Mouse (Mus musculus) heart, adult 2 months (tissue): ENCODE measurements around the gene Efcab6. TPM values are rescaled to one million over a fixed set of nuclear protein-coding genes. Genes with fewer than 3 reads are reported as not detected.

Experiments
- DNase-seq, 2 experiments: peaks; one replicate each; pipeline ENCODE4 v3.0.0; 2021
- H3K27ac ChIP-seq: fragments of 200-600 bp; 2 replicates; pipeline ENCODE4 v1.8.1; 2022
- H3K27me3 ChIP-seq: fragments of 200-500 bp; 2 replicates; pipeline ENCODE4 v1.6.1; 2012; ENCODE audit warnings: mild to moderate bottlenecking, low read length, inconsistent platforms, mixed read lengths; ENCODE audit not compliant: control insufficient read depth, insufficient read depth
- H3K36me3 ChIP-seq: fragments of 200-500 bp; 2 replicates; pipeline ENCODE4 v1.6.1; 2012; ENCODE audit warnings: low read length, inconsistent platforms; ENCODE audit not compliant: control insufficient read depth, insufficient read depth
- H3K4me1 ChIP-seq: fragments of 200-500 bp; 2 replicates; pipeline ENCODE4 v1.6.1; 2011; ENCODE audit warnings: low read length; ENCODE audit not compliant: control insufficient read depth, insufficient read depth
- H3K4me3 ChIP-seq: fragments of 200-600 bp; 2 replicates; pipeline ENCODE4 v1.8.1; 2022
- H3K79me2 ChIP-seq: fragments of 200-500 bp; replicated peaks from 2 replicates; pipeline ENCODE4 v1.6.1; 2012; ENCODE audit warnings: mild to moderate bottlenecking, inconsistent platforms, low read length, moderate library complexity, mixed read lengths; ENCODE audit not compliant: control insufficient read depth, insufficient read depth
- H3K9ac ChIP-seq: fragments of 200-500 bp; 2 replicates; pipeline ENCODE4 v1.6.1; 2012; ENCODE audit warnings: low read depth, mild to moderate bottlenecking, control low read depth, inconsistent platforms, low read length, mixed read lengths
- CTCF ChIP-seq: fragments of 200-600 bp; IDR thresholded peaks from 2 replicates; pipeline ENCODE4 v1.8.1; 2022; ENCODE audit warnings: antibody characterized with exemption, mild to moderate bottlenecking, moderate library complexity
- EP300 ChIP-seq: fragments of 200-500 bp; IDR thresholded peaks from 2 replicates; pipeline ENCODE4 v1.6.1; 2011; ENCODE audit warnings: low read depth, low read length, control low read depth; ENCODE audit not compliant: insufficient read depth
- POLR2A ChIP-seq: fragments of 200-500 bp; IDR thresholded peaks from 2 replicates; pipeline ENCODE4 v1.6.1; 2011; ENCODE audit warnings: mild to moderate bottlenecking, low read depth, low read length, control low read depth; ENCODE audit not compliant: insufficient read depth
- WGBS: fragments of 180-500 bp; shearing (Covaris S2); methylation state at CpG from one replicate; pipeline ENCODE4 v1.1.7; 2018; 5-methylcytosine and 5-hydroxymethylcytosine counted together
- intact Hi-C: fragments of 180-260 bp; cut with DNase I; formaldehyde crosslinking; loops from one replicate; pipeline ENCODE4 v1.15.1; 2025
- polyA plus RNA-seq: library from polyadenylated mRNA; depleted of rRNA; stranded (reverse); fragments of >200 nt; gene quantifications from 2 replicates; pipeline ENCODE4 v1.2.3, GENCODE M21; 2012
- total RNA-seq, 2 experiments: library from RNA; stranded (reverse); gene quantifications; 2 replicates each; pipeline ENCODE4 v1.2.3; 2021

Gene Efcab6
- total and polyA plus RNA-seq, 3 experiments, result 0.18 TPM; not detected in 2

- intact Hi-C loops, result no loop called here
- 10% methylated on average over 16 of the region's 16 CpGs for WGBS
- no peak for DNase-seq
- no peak for TF ChIP-seq EP300
- TF ChIP-seq POLR2A, result no peak
- no peak for TF ChIP-seq CTCF
- Histone ChIP-seq H3K27ac (no peak overlapping the region), H3K4me1 (no peaks in the 10 kb centered on the region), H3K9ac (no peak overlapping the region), H3K79me2 (no peaks in the 10 kb centered on the region), H3K27me3 (peaks cover 10% of the 10 kb centered on the region; the same call in 1 of the 2 replicates), H3K36me3 (no peaks in the 10 kb centered on the region), H3K4me3 (no peak overlapping the region)
Observed at GRCm38 (mm10) chr15:84069455-84070050, 4.4 kb upstream of the Efcab6 start.

- H3K27ac ChIP-seq, result no peak overlapping the region
- 70% methylated on average over 4 of the region's 4 CpGs for WGBS
- DNase-seq, result no peak
- peaks cover 10% of the 10 kb centered on the region; the same call in 1 of the 2 replicates for H3K27me3 ChIP-seq
- H3K36me3 ChIP-seq, result no peaks in the 10 kb centered on the region
- 0 out of 2 replicates have a peak, but pooled peaks have one; percentile 14 for TF ChIP-seq CTCF
- no peak for TF ChIP-seq EP300
- no peak overlapping the region for H3K9ac ChIP-seq
- no peak overlapping the region for H3K4me3 ChIP-seq
- no peaks in the 10 kb centered on the region for H3K79me2 ChIP-seq
- no peaks in the 10 kb centered on the region for H3K4me1 ChIP-seq
- intact Hi-C loops, result no loop called here
Observed at GRCm38 (mm10) chr15:84065701-84066100, 522 bp upstream of the Efcab6 start.

DNA sequence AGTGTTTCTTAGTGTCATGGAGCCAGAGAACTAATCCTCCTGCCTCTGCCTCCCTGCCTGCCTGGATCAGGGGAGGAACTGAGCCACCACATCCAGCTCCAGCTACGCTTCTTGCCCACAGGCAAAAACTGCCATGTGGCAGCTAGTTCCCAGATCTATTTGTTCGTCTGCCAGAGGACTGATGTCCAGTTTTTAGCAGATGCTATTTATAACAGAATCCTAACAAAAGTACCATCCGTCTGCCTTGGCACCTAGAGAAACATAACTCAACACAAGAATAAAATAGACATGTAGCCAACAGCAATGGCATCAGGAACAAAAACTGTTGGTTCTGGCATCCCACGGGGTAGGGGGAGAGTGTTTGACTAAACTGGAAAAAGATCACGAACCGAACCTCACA, 6.3 kb downstream of the Efcab6 start:
- Histone ChIP-seq H3K36me3 (no peaks in the 10 kb centered on the region), H3K79me2 (no peaks in the 10 kb centered on the region), H3K27me3 (no peaks in the 10 kb centered on the region), H3K4me1 (no peaks in the 10 kb centered on the region), H3K27ac (no peak overlapping the region), H3K4me3 (no peak overlapping the region), H3K9ac (no peak overlapping the region)
- no peak for TF ChIP-seq POLR2A
- no peak for TF ChIP-seq CTCF
- no peak for TF ChIP-seq EP300
- DNase-seq, result no peak
- intact Hi-C loops, result loop anchor here (10.0 kb wide), 2 partner anchors 394 to 424 kb away; no protein-coding TSS in a partner anchor
- 62% methylated on average over 6 of the region's 6 CpGs for WGBS

- no peak for DNase-seq
- Histone ChIP-seq H3K9ac (no peak overlapping the region), H3K27me3 (no peaks in the 10 kb centered on the region), H3K79me2 (no peaks in the 10 kb centered on the region), H3K4me3 (no peak overlapping the region), H3K36me3 (no peaks in the 10 kb centered on the region), H3K27ac (no peak overlapping the region), H3K4me1 (no peaks in the 10 kb centered on the region)
- intact Hi-C loops, result loop anchor here (10.0 kb wide), 2 partner anchors 391 to 421 kb away; no protein-coding TSS in a partner anchor
- 54% methylated on average over 5 of the region's 5 CpGs for WGBS
- TF ChIP-seq CTCF (peak; percentile 27), EP300 (no peak), POLR2A (no peak)
Observed at GRCm38 (mm10) chr15:84056083-84056482, 9.1 kb downstream of the Efcab6 start.

DNA sequence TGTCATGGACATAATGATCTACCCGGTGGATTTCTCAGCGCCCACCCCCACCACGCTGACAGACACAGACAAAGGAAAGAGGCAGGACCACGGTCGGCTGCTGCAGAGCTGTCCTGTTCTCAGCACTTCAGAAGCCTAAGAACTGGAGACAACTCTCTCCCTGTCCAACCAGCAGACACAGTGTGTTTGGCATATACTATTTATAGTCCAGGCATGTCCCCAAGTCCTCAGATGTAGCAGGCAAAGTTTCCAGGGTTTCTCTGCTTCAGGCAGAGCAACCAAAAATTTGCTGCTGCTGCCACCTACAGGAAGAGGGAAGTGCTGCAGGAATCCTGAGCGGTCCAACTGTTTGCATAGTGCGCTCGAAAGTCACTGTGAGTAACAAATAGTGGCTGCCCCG, 11.3 kb downstream of the Efcab6 start:
- Histone ChIP-seq H3K4me3 (no peak overlapping the region), H3K36me3 (no peaks in the 10 kb centered on the region), H3K9ac (no peak overlapping the region), H3K27me3 (no peaks in the 10 kb centered on the region), H3K4me1 (no peaks in the 10 kb centered on the region), H3K27ac (no peak overlapping the region), H3K79me2 (no peaks in the 10 kb centered on the region)
- intact Hi-C loops, result loop anchor here (1.0 to 10.0 kb wide), 4 partner anchors 197 to 419 kb away; no protein-coding TSS in a partner anchor
- 27% methylated on average over 9 of the region's 9 CpGs for WGBS
- DNase-seq, result peak; percentile 62 to 80
- TF ChIP-seq POLR2A (no peak), CTCF (peak; percentile 91), EP300 (peak; percentile 77; the same call in 1 of the 2 replicates)

DNA sequence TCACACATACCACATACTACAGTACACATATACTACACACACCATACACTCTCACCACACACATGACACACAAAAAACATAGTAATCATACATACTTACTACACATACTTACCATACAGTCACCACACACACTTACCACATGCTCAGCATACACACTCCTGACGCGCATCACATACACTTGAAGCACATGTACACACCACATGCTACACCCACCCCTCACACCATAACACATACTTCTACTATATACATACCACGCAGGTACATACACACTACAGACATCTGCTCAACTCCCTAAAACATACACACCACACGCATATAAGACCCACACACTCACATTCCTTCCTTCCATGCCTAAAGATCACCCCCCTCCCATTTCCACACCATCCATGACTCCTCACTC, 11.9 kb downstream of the Efcab6 start:
- H3K27me3 ChIP-seq, result no peaks in the 10 kb centered on the region
- no peak for DNase-seq
- intact Hi-C loops, result loop anchor here (10.0 kb wide), 2 partner anchors 388 to 418 kb away; no protein-coding TSS in a partner anchor
- H3K79me2 ChIP-seq, result no peaks in the 10 kb centered on the region
- H3K9ac ChIP-seq, result no peak overlapping the region
- H3K4me3 ChIP-seq, result no peak overlapping the region
- H3K36me3 ChIP-seq, result no peaks in the 10 kb centered on the region
- no peak overlapping the region for H3K27ac ChIP-seq
- WGBS, result 86% methylated on average over 4 of the region's 4 CpGs
- H3K4me1 ChIP-seq, result no peaks in the 10 kb centered on the region
- no peak for TF ChIP-seq EP300
- no peak for TF ChIP-seq CTCF
- TF ChIP-seq POLR2A, result no peak
